Mouse (Mus musculus): ENCODE data around the gene Dusp14. TPM values are rescaled to one million over a fixed set of nuclear protein-coding genes. Genes with fewer than 3 reads are reported as not detected.

Gene Dusp14
- polyA plus RNA-seq (2014; fragmentation: Nextera tagmentation; extraction: Ambion mirVana), result 13.7 and 14.8 TPM in 2 replicates

GRCm38 (mm10) chr11:84069034-84069370, at the start of gene Dusp14:
Gene Dusp14 (minus strand): TSS chr11:84069261.
- Histone ChIP-seq H3K4me3 (ENCODE audit: low read depth, low read length) (peak within 1 kb of the TSS; percentile 63), H3K4me2 (replicated peaks; ENCODE audit: low read depth, low read length) (peak within 1 kb of the TSS; percentile 94), H3K27me3 (ENCODE audit: control insufficient read depth, insufficient read depth, low read length) (peaks cover 27% of the 10 kb centered on the region), H3K4me1 (replicated peaks; ENCODE audit: control insufficient read depth, insufficient read depth, low read length) (peaks cover 9% of the 10 kb centered on the region), H3K36me3 (ENCODE audit: control insufficient read depth, insufficient read depth, low read length) (no peaks in the 10 kb centered on the region), H3K9me3 (ENCODE audit: control insufficient read depth, low read length) (no peaks in the 10 kb centered on the region), H3K27ac (ENCODE audit: low read depth, low read length) (no peak within 1 kb of the TSS), H3K9ac (ENCODE audit: low read depth, low read length) (peak within 1 kb of the TSS; percentile 67)
- WGBS, result 14% methylated on average over 11 of the region's 11 CpGs
- ATAC-seq (ENCODE audit: low FRiP score), result no peak
- DNase-seq (ENCODE audit: low spot score), result peak; percentile 34

GRCm38 (mm10) chr11:84117431-84117830, 48.4 kb upstream of the Dusp14 start:
- no peak overlapping the region for H3K27ac ChIP-seq (ENCODE audit: low read depth, low read length)
- no peak for ATAC-seq (ENCODE audit: low FRiP score)
- H3K27me3 ChIP-seq (ENCODE audit: control insufficient read depth, insufficient read depth, low read length), result no peaks in the 10 kb centered on the region
- WGBS, result 93% methylated on average over 4 of the region's 4 CpGs
- H3K9me3 ChIP-seq (ENCODE audit: control insufficient read depth, low read length), result no peaks in the 10 kb centered on the region
- no peak for DNase-seq (ENCODE audit: low spot score)
- H3K4me2 ChIP-seq (replicated peaks; ENCODE audit: low read depth, low read length), result no peak overlapping the region
- no peaks in the 10 kb centered on the region for H3K36me3 ChIP-seq (ENCODE audit: control insufficient read depth, insufficient read depth, low read length)
- no peak overlapping the region for H3K4me3 ChIP-seq (ENCODE audit: low read depth, low read length)
- no peak overlapping the region for H3K9ac ChIP-seq (ENCODE audit: low read depth, low read length)
- H3K4me1 ChIP-seq (replicated peaks; ENCODE audit: control insufficient read depth, insufficient read depth, low read length), result no peaks in the 10 kb centered on the region

GRCm38 (mm10) chr11:84116221-84116620, 47.2 kb upstream of the Dusp14 start:
- Histone ChIP-seq H3K4me2 (replicated peaks; ENCODE audit: low read depth, low read length) (no peak overlapping the region), H3K9ac (ENCODE audit: low read depth, low read length) (no peak overlapping the region), H3K27ac (ENCODE audit: low read depth, low read length) (no peak overlapping the region), H3K9me3 (ENCODE audit: control insufficient read depth, low read length) (no peaks in the 10 kb centered on the region), H3K4me3 (ENCODE audit: low read depth, low read length) (no peak overlapping the region), H3K4me1 (replicated peaks; ENCODE audit: control insufficient read depth, insufficient read depth, low read length) (no peaks in the 10 kb centered on the region), H3K36me3 (ENCODE audit: control insufficient read depth, insufficient read depth, low read length) (no peaks in the 10 kb centered on the region), H3K27me3 (ENCODE audit: control insufficient read depth, insufficient read depth, low read length) (no peaks in the 10 kb centered on the region)
- DNase-seq (ENCODE audit: low spot score) (no peak), ATAC-seq (ENCODE audit: low FRiP score) (no peak)
- 66% methylated on average over 2 of the region's 2 CpGs for WGBS

GRCm38 (mm10) chr11:84115646-84116045, 46.6 kb upstream of the Dusp14 start:
- no peak for DNase-seq (ENCODE audit: low spot score)
- Histone ChIP-seq H3K4me3 (ENCODE audit: low read depth, low read length) (no peak overlapping the region), H3K9ac (ENCODE audit: low read depth, low read length) (no peak overlapping the region), H3K4me1 (replicated peaks; ENCODE audit: control insufficient read depth, insufficient read depth, low read length) (no peaks in the 10 kb centered on the region), H3K27me3 (ENCODE audit: control insufficient read depth, insufficient read depth, low read length) (no peaks in the 10 kb centered on the region), H3K9me3 (ENCODE audit: control insufficient read depth, low read length) (no peaks in the 10 kb centered on the region), H3K4me2 (replicated peaks; ENCODE audit: low read depth, low read length) (no peak overlapping the region), H3K36me3 (ENCODE audit: control insufficient read depth, insufficient read depth, low read length) (no peaks in the 10 kb centered on the region), H3K27ac (ENCODE audit: low read depth, low read length) (no peak overlapping the region)
- ATAC-seq (ENCODE audit: low FRiP score), result no peak
- WGBS, result 92% methylated on average over 9 of the region's 9 CpGs

DNA sequence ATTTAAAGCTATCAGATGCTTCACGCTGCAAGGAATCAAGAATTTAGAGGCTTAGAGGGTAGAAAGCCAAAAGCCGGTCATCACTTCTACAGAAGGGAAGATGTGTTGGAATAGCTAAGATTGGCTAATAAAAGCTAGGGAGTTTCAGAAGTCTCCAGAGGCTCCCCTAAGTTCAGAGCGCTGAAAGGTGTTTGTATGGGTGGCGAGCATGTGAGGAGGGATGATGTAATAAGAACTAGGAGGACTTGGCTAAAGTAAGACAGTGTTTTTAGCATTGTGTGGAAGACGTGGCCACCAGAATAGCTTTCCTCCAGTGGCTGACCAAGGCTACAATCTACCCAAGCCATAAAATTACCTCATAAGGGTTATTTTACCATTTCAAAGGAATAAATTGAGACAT, 44.6 kb upstream of the Dusp14 start:
- Histone ChIP-seq H3K4me3 (ENCODE audit: low read depth, low read length) (no peak overlapping the region), H3K9ac (ENCODE audit: low read depth, low read length) (no peak overlapping the region), H3K9me3 (ENCODE audit: control insufficient read depth, low read length) (no peaks in the 10 kb centered on the region), H3K27ac (ENCODE audit: low read depth, low read length) (no peak overlapping the region), H3K27me3 (ENCODE audit: control insufficient read depth, insufficient read depth, low read length) (no peaks in the 10 kb centered on the region), H3K4me2 (replicated peaks; ENCODE audit: low read depth, low read length) (no peak overlapping the region), H3K4me1 (replicated peaks; ENCODE audit: control insufficient read depth, insufficient read depth, low read length) (no peaks in the 10 kb centered on the region), H3K36me3 (ENCODE audit: control insufficient read depth, insufficient read depth, low read length) (no peaks in the 10 kb centered on the region)
- DNase-seq (ENCODE audit: low spot score), result no peak
- 92% methylated on average over 5 of the region's 5 CpGs for WGBS
- no peak for ATAC-seq (ENCODE audit: low FRiP score)

DNA sequence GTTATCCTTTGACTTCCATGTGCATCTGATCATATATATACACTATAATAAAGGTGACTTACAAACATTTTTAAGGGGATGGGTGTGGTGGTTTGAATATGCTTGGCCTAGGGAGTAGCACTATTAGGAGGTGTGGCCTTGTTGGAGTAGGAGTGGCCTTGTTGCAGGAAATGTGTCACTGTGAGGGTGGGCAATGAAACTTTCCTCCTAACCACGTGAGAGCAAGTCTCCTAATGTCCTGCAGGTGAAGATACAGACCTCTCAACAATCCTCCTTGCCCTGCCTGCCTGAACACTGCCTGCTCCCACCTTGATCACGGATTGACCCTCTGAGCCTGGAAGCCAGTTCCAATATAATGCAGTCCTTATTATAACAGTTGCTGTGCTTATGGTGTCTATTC, 38.1 kb upstream of the Dusp14 start:
- Histone ChIP-seq H3K9ac (ENCODE audit: low read depth, low read length) (no peak overlapping the region), H3K4me3 (ENCODE audit: low read depth, low read length) (no peak overlapping the region), H3K36me3 (ENCODE audit: control insufficient read depth, insufficient read depth, low read length) (no peaks in the 10 kb centered on the region), H3K9me3 (ENCODE audit: control insufficient read depth, low read length) (no peaks in the 10 kb centered on the region), H3K27ac (ENCODE audit: low read depth, low read length) (no peak overlapping the region), H3K4me1 (replicated peaks; ENCODE audit: control insufficient read depth, insufficient read depth, low read length) (no peaks in the 10 kb centered on the region), H3K4me2 (replicated peaks; ENCODE audit: low read depth, low read length) (no peak overlapping the region), H3K27me3 (ENCODE audit: control insufficient read depth, insufficient read depth, low read length) (no peaks in the 10 kb centered on the region)
- no peak for DNase-seq (ENCODE audit: low spot score)
- 61% methylated on average over 2 of the region's 2 CpGs for WGBS
- no peak for ATAC-seq (ENCODE audit: low FRiP score)

- Histone ChIP-seq H3K4me2 (replicated peaks; ENCODE audit: low read depth, low read length) (no peak overlapping the region), H3K36me3 (ENCODE audit: control insufficient read depth, insufficient read depth, low read length) (0 out of 2 replicates have a peak, but pooled peaks cover 2% of the 10 kb centered on the region), H3K4me1 (replicated peaks; ENCODE audit: control insufficient read depth, insufficient read depth, low read length) (no peaks in the 10 kb centered on the region), H3K4me3 (ENCODE audit: low read depth, low read length) (no peak overlapping the region), H3K9me3 (ENCODE audit: control insufficient read depth, low read length) (no peaks in the 10 kb centered on the region), H3K9ac (ENCODE audit: low read depth, low read length) (no peak overlapping the region), H3K27me3 (ENCODE audit: control insufficient read depth, insufficient read depth, low read length) (no peaks in the 10 kb centered on the region), H3K27ac (ENCODE audit: low read depth, low read length) (no peak overlapping the region)
- DNase-seq (ENCODE audit: low spot score), result no peak
- no peak for ATAC-seq (ENCODE audit: low FRiP score)
- WGBS, result 95% methylated on average over 6 of the region's 6 CpGs
These were observed 35.0 kb upstream of the Dusp14 start for GRCm38 (mm10) chr11:84104036-84104435.

DNA sequence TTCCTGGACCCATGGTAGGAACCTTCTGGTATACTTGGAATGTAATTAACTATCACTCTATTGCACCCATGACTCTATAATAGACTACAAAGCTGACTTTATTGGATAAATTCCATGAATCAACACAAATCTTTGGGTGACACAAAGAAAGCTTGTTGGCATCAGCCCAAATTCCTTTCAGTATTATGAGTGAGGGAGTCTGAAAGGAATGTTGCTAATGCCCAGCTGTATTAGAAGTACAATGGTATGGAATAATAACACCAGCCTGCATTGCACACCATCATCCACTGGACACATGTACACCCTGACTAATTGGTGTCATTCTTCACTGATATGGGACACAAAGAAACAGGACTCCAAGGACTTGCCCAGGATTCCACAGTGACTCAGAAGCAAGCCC, 32.1 kb upstream of the Dusp14 start:
- Histone ChIP-seq H3K4me1 (replicated peaks; ENCODE audit: control insufficient read depth, insufficient read depth, low read length) (no peaks in the 10 kb centered on the region), H3K27me3 (ENCODE audit: control insufficient read depth, insufficient read depth, low read length) (no peaks in the 10 kb centered on the region), H3K27ac (ENCODE audit: low read depth, low read length) (no peak overlapping the region), H3K4me3 (ENCODE audit: low read depth, low read length) (no peak overlapping the region), H3K36me3 (ENCODE audit: control insufficient read depth, insufficient read depth, low read length) (0 out of 2 replicates have a peak, but pooled peaks cover 2% of the 10 kb centered on the region), H3K4me2 (replicated peaks; ENCODE audit: low read depth, low read length) (no peak overlapping the region), H3K9ac (ENCODE audit: low read depth, low read length) (no peak overlapping the region), H3K9me3 (ENCODE audit: control insufficient read depth, low read length) (no peaks in the 10 kb centered on the region)
- ATAC-seq (ENCODE audit: low FRiP score) (no peak), DNase-seq (ENCODE audit: low spot score) (no peak)

- ATAC-seq (ENCODE audit: low FRiP score) (no peak), DNase-seq (ENCODE audit: low spot score) (no peak)
- Histone ChIP-seq H3K4me2 (replicated peaks; ENCODE audit: low read depth, low read length) (no peak overlapping the region), H3K9me3 (ENCODE audit: control insufficient read depth, low read length) (no peaks in the 10 kb centered on the region), H3K27ac (ENCODE audit: low read depth, low read length) (no peak overlapping the region), H3K4me3 (ENCODE audit: low read depth, low read length) (no peak overlapping the region), H3K27me3 (ENCODE audit: control insufficient read depth, insufficient read depth, low read length) (no peaks in the 10 kb centered on the region), H3K4me1 (replicated peaks; ENCODE audit: control insufficient read depth, insufficient read depth, low read length) (no peaks in the 10 kb centered on the region), H3K9ac (ENCODE audit: low read depth, low read length) (no peak overlapping the region), H3K36me3 (ENCODE audit: control insufficient read depth, insufficient read depth, low read length) (0 out of 2 replicates have a peak, but pooled peaks cover 2% of the 10 kb centered on the region)
- 88% methylated on average over 5 of the region's 5 CpGs for WGBS
These were observed 28.4 kb upstream of the Dusp14 start for GRCm38 (mm10) chr11:84097251-84097998.
